Mouse (Mus musculus) activated CD4-positive, CD25-positive, alpha-beta regulatory T cell (primary cell): ENCODE measurements around the gene Slc19a1. TPM values are rescaled to one million over a fixed set of nuclear protein-coding genes. Genes with fewer than 3 reads are reported as not detected.

Experiments
- polyA plus RNA-seq, 2 experiments: library from polyadenylated mRNA; unstranded; fragments of 100-300 nt; shearing (Covaris generic); gene quantifications; one replicate each; pipeline ENCODE4 v1.2.1; 2017

The Slc19a1 gene
- 10 to 100 TPM; 29.8 to 34.4 TPM for polyA plus RNA-seq

DNA sequence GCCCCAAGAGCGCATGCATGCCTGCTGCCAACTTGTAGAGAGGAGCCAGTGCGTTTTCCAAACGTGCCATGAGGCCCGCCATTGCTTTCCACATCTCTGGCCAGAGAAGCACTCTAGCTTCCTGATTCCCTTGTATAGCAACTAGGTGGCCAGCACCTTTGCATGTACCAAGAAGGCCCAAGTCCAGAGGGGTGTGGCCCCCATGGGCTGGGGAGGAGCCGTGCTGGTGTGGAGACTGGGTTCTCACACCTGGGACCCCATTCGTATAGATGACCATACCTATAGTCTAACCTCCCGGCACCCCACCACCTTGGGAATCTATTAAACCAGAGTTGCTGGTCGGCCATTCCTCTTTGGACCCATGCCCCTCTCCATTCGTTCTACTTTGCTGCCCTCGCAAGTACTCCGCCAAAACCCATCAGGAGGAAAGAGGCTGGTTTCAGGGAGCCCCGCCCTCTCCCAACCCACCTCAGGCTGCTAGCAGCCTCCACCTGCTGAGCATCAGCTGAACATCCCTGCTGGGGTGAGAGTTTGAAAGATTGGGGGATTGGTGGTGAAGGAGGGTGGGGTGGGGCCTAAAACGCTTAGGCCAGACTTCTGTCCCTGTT lies at the start of gene Slc19a1:
Gene Slc19a1, plus strand, starts transcription at position 474 of the 608 bp plus-strand sequence.

Other genes with a start within 250 kb of the Slc19a1 start
- gene Pcbp3, start 70.4 kb upstream of the Slc19a1 start, polyA plus RNA-seq: 1 to 10 TPM; 6.2 to 9.6 TPM
- under 1 TPM; 0.42 to 0.72 TPM for gene Col18a1, start 134.3 kb downstream of the Slc19a1 start, polyA plus RNA-seq
- gene Pofut2, start 227.0 kb downstream of the Slc19a1 start, polyA plus RNA-seq: 10 to 100 TPM; 34.3 to 35.4 TPM